Mouse (Mus musculus) A20 (cell line): ENCODE results near the gene Pcnp.
"Not testable (repeated sequence)": the region's sequence is repeated elsewhere in the genome, so short reads cannot be mapped to it uniquely, and the experiment has no call there.

Source experiments
- DNase-seq: peaks from one replicate; pipeline ENCODE4 v3.0.0-alpha.2; 2011; ENCODE audit warnings: low read depth, low spot score

Pcnp gene

GRCm38 (mm10) chr16:56029661-56030082 lies at the start of gene Pcnp:
Gene Pcnp (minus strand): TSS chr16:56029739.
- DNase-seq: peak; percentile 97

- no peak for DNase-seq
Observed at GRCm38 (mm10) chr16:56076121-56076869, 46.8 kb upstream of the Pcnp start.

GRCm38 (mm10) chr16:56075222-56076111 lies 45.9 kb upstream of the Pcnp start:
- DNase-seq: peak; percentile 93

DNA sequence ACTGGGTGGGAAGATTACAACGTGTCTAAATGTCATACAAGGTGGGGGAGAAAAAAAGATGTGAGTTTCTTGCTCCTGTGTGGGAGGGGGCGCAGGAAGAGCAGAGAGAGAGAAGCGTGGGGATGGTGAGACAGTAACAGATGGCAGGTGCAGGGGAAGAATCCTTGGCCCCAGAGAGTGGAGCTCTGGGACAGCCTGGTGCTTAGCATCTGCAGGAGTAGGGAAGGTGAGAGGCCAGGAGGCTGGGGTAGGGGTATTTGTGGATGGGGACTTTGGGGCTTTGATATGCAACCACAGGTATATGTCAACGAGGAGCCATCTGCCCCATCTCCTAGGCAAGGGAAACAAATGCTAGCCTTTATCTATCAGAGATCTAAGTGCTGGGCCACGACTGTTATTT lies 45.0 kb upstream of the Pcnp start:
- no peak for DNase-seq

DNA sequence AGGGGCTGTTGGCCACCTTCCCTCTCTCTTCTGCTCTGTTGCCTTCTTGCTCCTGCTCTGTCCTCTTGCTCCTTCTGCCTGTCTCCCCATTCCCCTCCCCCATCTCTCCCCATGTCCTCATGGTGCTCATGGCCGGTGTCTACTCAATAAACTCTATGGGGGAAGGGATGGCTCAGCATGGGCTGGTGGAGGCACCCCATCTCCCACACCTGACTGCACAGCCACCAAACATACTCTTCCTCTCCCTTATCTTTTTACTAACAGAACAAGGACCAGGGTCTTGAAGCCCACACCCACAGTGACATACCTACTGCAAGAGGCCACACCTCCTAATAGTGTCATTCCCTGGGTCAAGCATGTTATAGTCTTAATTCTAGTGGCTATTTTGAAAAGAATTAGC lies 44.6 kb upstream of the Pcnp start:
- no peak for DNase-seq

DNA sequence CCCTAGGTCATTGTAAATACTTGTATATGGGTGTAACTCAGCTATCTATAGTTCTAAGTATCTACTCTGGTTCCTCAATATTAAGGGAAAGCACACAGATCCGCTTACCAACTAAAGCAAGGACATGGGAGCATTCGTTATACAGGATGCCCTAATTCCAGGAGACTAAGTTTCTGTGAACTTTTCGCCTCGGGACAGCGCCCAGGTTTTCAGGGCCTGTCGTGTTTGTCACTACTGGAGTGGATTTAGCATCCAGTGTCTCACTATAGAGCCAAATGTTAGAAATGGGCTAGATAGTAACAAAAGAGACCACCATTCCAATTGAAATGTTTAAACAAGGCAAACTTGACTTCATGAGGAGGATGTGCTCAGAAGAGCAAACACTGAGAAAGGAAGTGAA lies 43.6 kb upstream of the Pcnp start:
- DNase-seq: not testable (repeated sequence)

DNA sequence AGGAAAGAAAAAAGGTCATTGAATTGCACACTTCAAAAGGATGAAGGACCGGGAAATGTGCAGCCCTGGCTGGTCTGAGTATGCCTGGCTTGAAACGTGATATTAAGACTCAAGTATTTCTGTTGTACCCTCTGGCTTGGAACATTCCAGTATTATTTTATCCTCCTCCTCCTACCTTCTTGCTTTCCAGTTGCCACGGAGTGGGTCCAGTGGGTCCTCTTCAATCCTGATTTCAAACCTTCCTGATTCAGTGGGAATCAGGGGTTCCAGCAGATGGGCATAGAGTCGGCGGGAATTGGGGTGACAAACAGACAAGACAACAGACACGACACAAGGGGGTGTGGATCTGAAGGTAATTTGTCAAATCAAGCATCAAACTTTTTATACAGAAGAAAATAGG lies 43.0 kb upstream of the Pcnp start:
- no peak for DNase-seq

- no peak for DNase-seq
Observed at GRCm38 (mm10) chr16:56071317-56072232, 42.0 kb upstream of the Pcnp start.

- peak; percentile 78 for DNase-seq
Observed at GRCm38 (mm10) chr16:56068523-56069070, 39.1 kb upstream of the Pcnp start.

- DNase-seq: no peak
Observed at GRCm38 (mm10) chr16:56066113-56066512, 36.6 kb upstream of the Pcnp start.

GRCm38 (mm10) chr16:56064334-56064990 lies 34.9 kb upstream of the Pcnp start:
- peak; percentile 91 for DNase-seq

DNA sequence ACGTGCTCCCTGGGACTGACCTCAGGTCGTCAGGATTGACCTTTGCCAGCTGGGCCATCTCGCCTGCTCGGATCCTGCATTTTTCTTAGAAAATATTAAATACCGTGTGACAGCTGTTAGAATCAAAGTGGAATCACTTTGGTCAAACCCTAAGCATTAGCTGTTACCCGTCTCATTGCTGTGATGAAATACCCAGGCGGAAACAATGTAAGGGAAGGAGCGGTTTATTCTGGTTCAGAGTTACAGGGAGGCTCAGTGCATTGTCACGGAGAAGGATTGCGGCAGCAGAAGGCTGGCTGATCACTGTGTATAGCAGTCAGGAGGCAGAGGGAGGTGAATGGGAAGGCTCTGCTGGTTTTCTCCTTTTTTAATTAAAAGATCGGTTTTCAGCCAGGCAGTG lies 33.4 kb upstream of the Pcnp start:
- no peak for DNase-seq

DNA sequence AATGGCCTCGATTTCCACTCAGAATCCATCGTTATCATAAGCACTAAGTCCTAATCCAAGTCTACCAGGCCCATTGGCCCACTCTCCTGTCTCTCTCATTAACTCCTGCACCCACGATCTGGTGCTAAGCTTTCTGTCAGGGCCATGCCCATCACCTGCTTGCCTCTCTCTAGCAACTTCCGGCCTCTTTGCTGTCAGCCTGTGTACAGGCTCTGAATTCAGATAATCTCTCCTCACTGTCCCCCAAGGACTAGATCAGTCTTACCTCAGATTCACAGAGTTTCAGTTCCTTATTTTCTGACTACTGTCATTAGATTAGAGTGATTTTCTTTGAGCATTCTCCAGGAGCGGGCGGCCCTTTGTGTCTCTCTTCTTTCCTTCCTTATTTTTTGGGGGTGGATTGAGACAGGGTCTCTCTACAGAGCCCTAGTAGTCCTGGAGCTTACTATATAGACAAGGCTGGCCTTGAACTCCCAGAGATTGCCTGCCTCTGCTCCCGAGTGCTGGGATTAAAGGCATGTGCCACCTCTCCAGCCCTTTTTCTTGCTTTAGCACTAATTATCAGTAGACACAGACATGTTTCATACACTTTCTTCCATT lies 32.6 kb upstream of the Pcnp start:
- DNase-seq: peak; percentile 87

- DNase-seq: no peak
Observed at GRCm38 (mm10) chr16:56058151-56058550, 28.6 kb upstream of the Pcnp start.

DNA sequence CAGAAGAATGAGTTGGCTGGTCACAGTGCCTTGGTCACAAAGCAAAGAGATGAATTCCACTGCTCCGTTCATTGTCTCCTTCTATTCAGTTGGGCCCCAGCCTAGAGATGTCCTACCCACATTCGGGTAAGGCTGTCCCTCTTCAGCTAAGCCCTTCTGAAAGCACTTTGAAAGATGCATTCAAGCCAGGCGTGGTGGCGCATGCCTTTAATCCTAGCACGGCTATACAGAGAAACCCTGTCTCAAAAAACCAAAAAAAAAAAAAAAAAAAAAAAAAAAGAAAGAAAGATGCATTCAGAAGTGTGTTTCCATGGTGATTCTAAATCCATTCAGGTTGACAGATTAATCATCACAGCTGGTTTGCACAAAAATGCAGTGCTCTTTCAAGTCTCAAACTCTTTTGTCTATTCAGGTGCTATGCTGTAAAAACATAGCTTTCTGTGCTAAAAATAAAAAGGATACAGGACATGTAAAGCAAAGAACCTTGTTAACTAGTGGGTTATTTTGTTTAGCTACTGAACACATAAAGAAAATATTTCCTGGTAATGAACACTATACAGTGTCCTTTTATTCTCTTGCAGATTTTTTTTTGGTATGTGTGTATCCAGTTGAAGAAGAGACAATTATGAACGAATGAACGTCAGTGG lies 27.5 kb upstream of the Pcnp start:
- no peak for DNase-seq

DNA sequence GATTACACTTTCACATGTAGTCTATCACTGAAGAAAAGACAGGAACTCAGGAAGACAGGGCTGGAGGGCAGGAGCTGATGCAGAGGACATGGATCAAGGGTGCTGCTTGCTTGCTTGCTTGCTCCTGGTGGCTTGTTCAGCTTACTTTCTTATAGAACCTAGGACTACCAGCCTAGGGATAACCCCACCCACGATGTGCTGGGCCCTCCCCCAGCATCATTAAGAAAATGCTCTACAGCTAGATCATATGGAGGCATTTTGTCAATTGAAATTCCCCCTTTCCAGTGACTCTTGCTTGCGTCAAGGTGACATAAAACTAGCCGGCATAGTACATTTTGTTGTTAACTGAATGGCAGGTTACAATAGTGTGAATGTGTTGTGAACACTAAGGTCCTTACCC lies 26.4 kb upstream of the Pcnp start:
- DNase-seq: no peak

DNA sequence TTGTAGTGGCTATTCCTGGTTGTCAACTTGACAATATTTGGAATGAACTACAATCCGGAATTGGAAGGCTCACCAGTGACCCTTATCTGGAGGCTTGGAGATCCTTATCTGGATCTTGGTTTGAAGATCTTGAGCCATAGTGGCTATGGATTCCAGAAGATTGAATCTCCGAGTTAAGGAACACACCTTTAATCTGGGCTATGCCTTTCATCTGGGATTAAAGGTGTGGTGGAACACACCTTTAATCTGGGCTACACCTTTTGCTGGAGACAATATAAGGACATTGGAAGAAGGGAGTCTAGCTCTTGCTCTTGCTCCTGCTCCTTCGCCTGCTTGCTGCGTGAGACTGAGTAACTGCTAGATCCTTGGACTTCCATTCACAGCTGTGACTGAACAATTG lies 18.5 kb upstream of the Pcnp start, which contains the start of gene Senp7:
Senp7 (plus strand) TSS at position 301 of the 400 bp plus-strand sequence.
- not testable (repeated sequence) for DNase-seq

DNA sequence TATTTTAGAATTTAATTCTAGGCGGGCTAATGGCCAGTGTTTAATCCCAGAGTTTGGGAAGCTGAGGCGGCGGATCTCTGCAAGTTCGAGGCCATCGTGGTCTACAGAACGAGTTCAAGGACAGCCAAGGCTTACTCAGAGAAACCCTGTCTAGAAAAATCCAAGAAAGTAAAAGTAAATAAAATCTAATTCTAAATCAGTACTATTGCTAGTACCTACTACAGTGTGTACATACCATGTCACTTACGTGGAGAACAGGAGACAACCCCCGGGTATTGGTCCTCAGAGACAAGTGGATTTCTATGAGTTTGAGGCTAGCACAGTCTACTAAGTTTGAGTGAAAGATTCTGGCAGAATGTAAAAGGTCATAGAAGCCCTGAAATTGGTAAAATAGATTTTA lies 8.6 kb upstream of the Pcnp start:
- no peak for DNase-seq

DNA sequence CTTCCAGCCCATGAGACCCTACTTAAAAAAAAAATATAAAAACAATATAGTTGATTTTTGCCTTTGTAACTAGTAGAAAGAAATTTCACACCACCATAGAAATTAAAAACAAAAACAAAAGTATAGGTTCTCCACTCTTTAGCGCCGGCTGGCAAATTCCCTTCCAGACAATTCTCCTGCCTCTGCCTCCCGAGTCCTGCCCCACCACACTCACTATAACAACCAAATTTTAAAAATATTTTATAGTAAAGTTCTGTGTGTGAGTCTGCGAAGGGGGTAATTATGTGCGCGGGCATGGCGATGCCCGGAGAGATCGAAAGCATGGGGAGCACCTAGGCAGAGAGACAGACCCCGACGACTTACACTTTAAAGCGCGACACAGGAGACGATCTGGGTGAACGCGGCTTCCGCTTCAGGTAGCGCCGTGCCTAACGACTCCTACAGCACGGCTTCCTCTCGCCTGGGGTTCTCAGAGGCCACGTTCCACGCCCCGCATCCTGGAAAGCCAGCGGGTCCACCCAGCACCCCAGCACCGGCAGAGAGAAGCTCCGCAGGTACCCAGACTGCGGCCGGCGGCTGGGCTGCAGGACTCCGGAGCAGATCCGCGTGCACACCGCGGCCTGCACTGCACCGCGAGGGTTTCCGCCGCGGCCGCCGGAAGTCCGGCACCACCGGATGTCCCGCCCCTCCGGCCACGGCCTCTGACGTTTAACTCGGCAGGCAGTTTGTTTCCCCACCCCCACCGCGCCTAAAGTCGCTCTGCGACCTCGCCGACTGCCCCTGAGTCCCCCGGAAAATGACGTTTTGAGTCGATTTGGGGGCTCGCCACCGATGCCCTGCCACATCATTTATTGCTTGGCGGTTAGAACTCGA lies 7.8 kb upstream of the Pcnp start, which contains the start of gene Trmt10c:
Trmt10c (minus strand) TSS at position 682 of the 873 bp plus-strand sequence.
- DNase-seq: peak; percentile 99
